Mouse (Mus musculus): Measurements from ENCODE around the gene Zfp536.

Gene Zfp536

GRCm38 (mm10) chr7:37542951-37543350 is 230.5 kb downstream of the Zfp536 start:
- DNase-seq: no peak

GRCm38 (mm10) chr7:37531166-37531565 is 242.3 kb downstream of the Zfp536 start:
- DNase-seq: no peak

- no peak for DNase-seq
These were observed 245.1 kb downstream of the Zfp536 start for GRCm38 (mm10) chr7:37528311-37528710.

GRCm38 (mm10) chr7:37527890-37528289 is 245.6 kb downstream of the Zfp536 start:
- no peak for DNase-seq

- no peak for DNase-seq
These were observed 252.0 kb downstream of the Zfp536 start for GRCm38 (mm10) chr7:37521407-37521806.

GRCm38 (mm10) chr7:37510933-37511675 is 262.3 kb downstream of the Zfp536 start:
- no peak for DNase-seq

GRCm38 (mm10) chr7:37509700-37510099 is 263.7 kb downstream of the Zfp536 start:
- DNase-seq: no peak

GRCm38 (mm10) chr7:37505548-37505947 is 267.9 kb downstream of the Zfp536 start:
- DNase-seq: no peak

GRCm38 (mm10) chr7:37505096-37505495 is 268.3 kb downstream of the Zfp536 start:
- no peak for DNase-seq

GRCm38 (mm10) chr7:37498881-37499280 is 274.6 kb downstream of the Zfp536 start:
- no peak for DNase-seq

- DNase-seq: no peak
These were observed 276.9 kb downstream of the Zfp536 start for GRCm38 (mm10) chr7:37496491-37496890.

GRCm38 (mm10) chr7:37490312-37490711 is 283.1 kb downstream of the Zfp536 start:
- peak; percentile 9 for DNase-seq

GRCm38 (mm10) chr7:37484946-37485345 is 288.5 kb downstream of the Zfp536 start:
- no peak for DNase-seq

- no peak for DNase-seq
These were observed 290.9 kb downstream of the Zfp536 start for GRCm38 (mm10) chr7:37482564-37482963.

GRCm38 (mm10) chr7:37481165-37481564 is 292.3 kb downstream of the Zfp536 start:
- DNase-seq: no peak

- DNase-seq: no peak
These were observed 296.1 kb downstream of the Zfp536 start for GRCm38 (mm10) chr7:37477309-37477708.

- no peak for DNase-seq
These were observed 298.0 kb downstream of the Zfp536 start for GRCm38 (mm10) chr7:37475485-37475884.

GRCm38 (mm10) chr7:37474284-37474683 is 299.2 kb downstream of the Zfp536 start:
- DNase-seq: no peak

- no peak for DNase-seq
These were observed 299.9 kb downstream of the Zfp536 start for GRCm38 (mm10) chr7:37473311-37474084.

- DNase-seq: no peak
These were observed 301.7 kb downstream of the Zfp536 start for GRCm38 (mm10) chr7:37471726-37472125.

- DNase-seq: no peak
These were observed 306.8 kb downstream of the Zfp536 start for GRCm38 (mm10) chr7:37466477-37467243.

- no peak for DNase-seq
These were observed 309.2 kb downstream of the Zfp536 start for GRCm38 (mm10) chr7:37464186-37464721.

GRCm38 (mm10) chr7:37447523-37447922 is 325.9 kb downstream of the Zfp536 start:
- DNase-seq: no peak

Data from kidney, adult 9 months (tissue).